Mouse (Mus musculus): ENCODE measurements at regions not wholly inside any gene's neighbourhood (a gene's known extent, or its start where the extent isn't known, plus 50 kb on each side); places are given as distances from the start of the nearest gene placed in this dataset.

- H3K4me3 ChIP-seq (replicated peaks) = no peak overlapping the region
- H3K4me1 ChIP-seq = no peaks in the 10 kb centered on the region
- no peaks in the 10 kb centered on the region for H3K36me3 ChIP-seq (replicated peaks; ENCODE audit: low read length)
- TF ChIP-seq FLI1 (IDR thresholded peaks at IDR 0.05; ENCODE audit: low read length) (no peak), GATA1 (IDR thresholded peaks at IDR 0.05; ENCODE audit: borderline replicate concordance, low read length) (no peak)
- H3K27me3 ChIP-seq (replicated peaks) = no peaks in the 10 kb centered on the region
- H3K9me3 ChIP-seq = peaks cover 18% of the 10 kb centered on the region
These were observed 72.7 kb upstream of the Man2a1 start for GRCm38 (mm10) chr17:64527817-64528216.

DNA sequence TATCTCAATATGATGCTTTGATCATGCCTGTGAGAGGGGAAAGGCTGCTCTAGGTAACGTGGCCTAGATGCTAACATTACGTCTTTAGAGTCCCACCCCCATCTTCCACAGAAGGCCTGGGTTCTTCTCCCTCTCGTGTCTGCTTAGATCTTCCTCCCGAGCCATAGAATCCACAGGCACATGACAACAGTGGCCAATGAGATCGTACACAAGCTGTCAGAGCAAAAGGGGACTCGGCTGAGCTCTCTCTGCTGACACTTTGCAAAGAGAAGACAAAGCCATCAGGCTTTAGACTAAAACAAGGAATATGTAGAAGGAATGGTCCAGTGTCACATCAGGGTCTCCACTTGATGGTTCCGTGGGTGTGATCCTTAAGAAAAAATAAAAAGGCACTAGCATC, 72.1 kb upstream of the Man2a1 start:
- Histone ChIP-seq H3K27me3 (replicated peaks) (no peaks in the 10 kb centered on the region), H3K9me3 (peaks cover 18% of the 10 kb centered on the region), H3K4me3 (replicated peaks) (no peak overlapping the region), H3K4me1 (no peaks in the 10 kb centered on the region), H3K36me3 (replicated peaks; ENCODE audit: low read length) (no peaks in the 10 kb centered on the region)
- TF ChIP-seq GATA1 (IDR thresholded peaks at IDR 0.05; ENCODE audit: borderline replicate concordance, low read length) = no peak
- TF ChIP-seq FLI1 (IDR thresholded peaks at IDR 0.05; ENCODE audit: low read length) = no peak

GRCm38 (mm10) chr17:64529296-64529994, 71.1 kb upstream of the Man2a1 start:
- Histone ChIP-seq H3K4me1 (no peaks in the 10 kb centered on the region), H3K27me3 (replicated peaks) (no peaks in the 10 kb centered on the region), H3K36me3 (replicated peaks; ENCODE audit: low read length) (no peaks in the 10 kb centered on the region), H3K9me3 (peaks cover 18% of the 10 kb centered on the region), H3K4me3 (replicated peaks) (no peak overlapping the region)
- TF ChIP-seq FLI1 (IDR thresholded peaks at IDR 0.05; ENCODE audit: low read length) = no peak
- no peak for TF ChIP-seq GATA1 (IDR thresholded peaks at IDR 0.05; ENCODE audit: borderline replicate concordance, low read length)

GRCm38 (mm10) chr17:64531150-64531549, 69.4 kb upstream of the Man2a1 start:
- H3K9me3 ChIP-seq = peaks cover 18% of the 10 kb centered on the region
- H3K27me3 ChIP-seq (replicated peaks) = no peaks in the 10 kb centered on the region
- no peaks in the 10 kb centered on the region for H3K36me3 ChIP-seq (replicated peaks; ENCODE audit: low read length)
- H3K4me1 ChIP-seq = no peaks in the 10 kb centered on the region
- TF ChIP-seq FLI1 (IDR thresholded peaks at IDR 0.05; ENCODE audit: low read length) (no peak), GATA1 (IDR thresholded peaks at IDR 0.05; ENCODE audit: borderline replicate concordance, low read length) (no peak)
- H3K4me3 ChIP-seq (replicated peaks) = no peak overlapping the region

- H3K27me3 ChIP-seq (replicated peaks) = no peaks in the 10 kb centered on the region
- H3K4me1 ChIP-seq = no peaks in the 10 kb centered on the region
- peaks cover 16% of the 10 kb centered on the region for H3K9me3 ChIP-seq
- H3K36me3 ChIP-seq (replicated peaks; ENCODE audit: low read length) = no peaks in the 10 kb centered on the region
- TF ChIP-seq GATA1 (IDR thresholded peaks at IDR 0.05; ENCODE audit: borderline replicate concordance, low read length) = no peak
- no peak for TF ChIP-seq FLI1 (IDR thresholded peaks at IDR 0.05; ENCODE audit: low read length)
- H3K4me3 ChIP-seq (replicated peaks) = no peak overlapping the region
These were observed 66.2 kb upstream of the Man2a1 start for GRCm38 (mm10) chr17:64534323-64534722.

GRCm38 (mm10) chr17:64538520-64538953, 62.0 kb upstream of the Man2a1 start:
- no peaks in the 10 kb centered on the region for H3K36me3 ChIP-seq (replicated peaks; ENCODE audit: low read length)
- TF ChIP-seq FLI1 (IDR thresholded peaks at IDR 0.05; ENCODE audit: low read length) = no peak
- no peak for TF ChIP-seq GATA1 (IDR thresholded peaks at IDR 0.05; ENCODE audit: borderline replicate concordance, low read length)
- no peak overlapping the region for H3K4me3 ChIP-seq (replicated peaks)
- H3K4me1 ChIP-seq = no peaks in the 10 kb centered on the region
- H3K27me3 ChIP-seq (replicated peaks) = peaks cover 2% of the 10 kb centered on the region
- peaks cover 19% of the 10 kb centered on the region for H3K9me3 ChIP-seq

GRCm38 (mm10) chr17:64540411-64540810, 60.1 kb upstream of the Man2a1 start:
- no peak for TF ChIP-seq FLI1 (IDR thresholded peaks at IDR 0.05; ENCODE audit: low read length)
- TF ChIP-seq GATA1 (IDR thresholded peaks at IDR 0.05; ENCODE audit: borderline replicate concordance, low read length) = no peak
- Histone ChIP-seq H3K36me3 (replicated peaks; ENCODE audit: low read length) (no peaks in the 10 kb centered on the region), H3K27me3 (replicated peaks) (peaks cover 2% of the 10 kb centered on the region), H3K4me1 (no peaks in the 10 kb centered on the region), H3K4me3 (replicated peaks) (no peak overlapping the region), H3K9me3 (peaks cover 19% of the 10 kb centered on the region)

DNA sequence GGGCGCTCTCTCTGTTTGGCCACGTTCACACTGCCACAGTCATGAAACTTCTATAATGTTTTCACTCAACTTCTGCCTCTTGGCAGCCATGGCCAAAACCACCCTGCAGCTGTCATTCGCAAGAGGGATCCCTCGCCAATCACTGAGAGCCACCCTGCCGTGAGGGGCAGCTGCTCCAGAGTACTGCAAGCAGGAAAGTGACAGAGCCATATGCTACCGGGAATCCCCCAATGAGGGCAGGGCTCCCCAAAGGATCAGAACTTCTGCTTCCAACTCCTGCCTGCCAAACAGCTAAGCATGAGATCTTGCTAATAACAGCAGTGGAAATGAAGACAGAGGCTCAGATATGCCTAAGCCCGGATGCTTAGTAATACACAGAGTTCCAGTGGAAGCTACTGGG, 52.0 kb upstream of the Man2a1 start:
- no peak overlapping the region for H3K4me3 ChIP-seq (replicated peaks)
- peaks cover 2% of the 10 kb centered on the region for H3K27me3 ChIP-seq (replicated peaks)
- no peak for TF ChIP-seq FLI1 (IDR thresholded peaks at IDR 0.05; ENCODE audit: low read length)
- peaks cover 22% of the 10 kb centered on the region for H3K9me3 ChIP-seq
- H3K4me1 ChIP-seq = no peaks in the 10 kb centered on the region
- H3K36me3 ChIP-seq (replicated peaks; ENCODE audit: low read length) = no peaks in the 10 kb centered on the region

DNA sequence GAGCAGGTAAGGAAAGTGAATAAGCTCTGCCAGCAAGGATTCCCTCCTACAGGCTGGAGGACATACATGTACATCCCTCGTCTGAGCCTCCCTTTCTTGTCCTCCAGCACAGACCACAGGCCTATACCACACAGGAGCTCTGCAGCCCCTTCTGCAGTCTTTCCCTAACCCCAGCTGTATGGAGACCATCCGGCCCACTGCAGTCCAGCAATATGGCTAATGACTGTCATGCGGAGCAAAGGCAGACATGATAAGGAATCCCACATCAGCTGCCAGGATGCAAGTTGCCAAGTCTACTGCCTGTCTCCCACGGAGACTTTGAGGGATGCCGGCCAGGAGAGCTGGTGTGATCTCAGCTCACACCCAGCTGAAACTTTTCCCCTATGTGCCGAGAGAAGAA, 50.5 kb upstream of the Man2a1 start:
- H3K9me3 ChIP-seq = peaks cover 25% of the 10 kb centered on the region
- H3K4me3 ChIP-seq (replicated peaks) = no peak overlapping the region
- H3K27me3 ChIP-seq (replicated peaks) = peaks cover 2% of the 10 kb centered on the region
- no peak for TF ChIP-seq GATA1 (IDR thresholded peaks at IDR 0.05; ENCODE audit: borderline replicate concordance, low read length)
- TF ChIP-seq FLI1 (IDR thresholded peaks at IDR 0.05; ENCODE audit: low read length) = no peak
- H3K4me1 ChIP-seq = no peaks in the 10 kb centered on the region
- H3K36me3 ChIP-seq (replicated peaks; ENCODE audit: low read length) = no peaks in the 10 kb centered on the region

All from megakaryocyte, embryonic 14.5 days (primary cell).